Mouse (Mus musculus) brain, embryonic 14.5 days (tissue): ENCODE results near the gene Sh2b1. TPM values are rescaled to one million over a fixed set of nuclear protein-coding genes. Genes with fewer than 3 reads are reported as not detected.
"Not testable (repeated sequence)": the region's sequence is repeated elsewhere in the genome, so short reads cannot be mapped to it uniquely, and the experiment has no call there.

Experiments
- DNase-seq: peaks from one replicate; pipeline ENCODE4 v3.0.0-alpha.2; 2011; ENCODE audit warnings: low read depth
- CTCF ChIP-seq: fragments of 200-500 bp; IDR thresholded peaks from 2 replicates; pipeline ENCODE4 v1.5.1; 2012; ENCODE audit warnings: inconsistent platforms, mild to moderate bottlenecking, moderate library complexity, borderline replicate concordance; ENCODE audit not compliant: insufficient read depth, insufficient read length; ENCODE audit errors: extremely low read depth
- POLR2A ChIP-seq: fragments of 200-500 bp; IDR thresholded peaks from 2 replicates; pipeline ENCODE4 v1.6.1; 2012; ENCODE audit warnings: mild to moderate bottlenecking, inconsistent platforms, borderline replicate concordance; ENCODE audit not compliant: poor library complexity, insufficient read depth, insufficient read length, severe bottlenecking; ENCODE audit errors: extremely low read depth
- polyA plus RNA-seq: library from polyadenylated mRNA; depleted of rRNA; stranded (reverse); fragments of >200 nt; gene quantifications from 2 replicates; pipeline ENCODE4 v1.2.3, GENCODE M21; 2012

Sh2b1 gene
- polyA plus RNA-seq, 1 experiment: 83.6 TPM

GRCm38 (mm10) chr7:126499416-126499815 is 24.2 kb upstream of the Sh2b1 start:
- TF ChIP-seq CTCF (no peak), POLR2A (no peak)
- DNase-seq: no peak

- no peak for DNase-seq
- TF ChIP-seq POLR2A (no peak), CTCF (no peak)
Observed at GRCm38 (mm10) chr7:126497966-126498365, 22.7 kb upstream of the Sh2b1 start.

- no peak for DNase-seq
- no peak for TF ChIP-seq CTCF
- TF ChIP-seq POLR2A: no peak
Observed at GRCm38 (mm10) chr7:126496475-126496874, 21.3 kb upstream of the Sh2b1 start.

GRCm38 (mm10) chr7:126494120-126494519 is 18.9 kb upstream of the Sh2b1 start:
- no peak for DNase-seq
- TF ChIP-seq CTCF: no peak
- TF ChIP-seq POLR2A: no peak

- DNase-seq: no peak
- TF ChIP-seq CTCF (no peak), POLR2A (no peak)
Observed at GRCm38 (mm10) chr7:126491973-126492372, 16.7 kb upstream of the Sh2b1 start.

GRCm38 (mm10) chr7:126491005-126491404 is 15.8 kb upstream of the Sh2b1 start:
- DNase-seq: no peak
- TF ChIP-seq CTCF (no peak), POLR2A (no peak)

GRCm38 (mm10) chr7:126487617-126488385 is 12.6 kb upstream of the Sh2b1 start:
- not testable (repeated sequence) for DNase-seq

GRCm38 (mm10) chr7:126487052-126487483 is 11.8 kb upstream of the Sh2b1 start, which contains the start of gene Tufm:
TSS of gene Tufm (plus strand) at chr7:126487361.
- peak; percentile 99 for DNase-seq
- TF ChIP-seq CTCF (peak; percentile 46; the same call in 1 of the 2 replicates), POLR2A (peak; percentile 19; the same call in 1 of the 2 replicates)

- TF ChIP-seq CTCF (no peak), POLR2A (no peak)
- peak; percentile 75 for DNase-seq
Observed at GRCm38 (mm10) chr7:126482392-126482871, 7.2 kb upstream of the Sh2b1 start.

GRCm38 (mm10) chr7:126481699-126482098 is 6.5 kb upstream of the Sh2b1 start:
- DNase-seq: no peak
- TF ChIP-seq POLR2A (no peak), CTCF (no peak)

- TF ChIP-seq CTCF (no peak), POLR2A (no peak)
- DNase-seq: peak; percentile 12
Observed at GRCm38 (mm10) chr7:126474486-126474955, 703 bp downstream of the Sh2b1 start.
